Mouse (Mus musculus) frontal cortex, postnatal 14 days (tissue): ENCODE data around the gene Thada.
A peak's percentile ranks its signal among the peaks of the same experiment; 100 is the strongest.
"Not testable (repeated sequence)": the region's sequence is repeated elsewhere in the genome, so short reads cannot be mapped to it uniquely, and the experiment has no call there.

Experiments
- DNase-seq, 2 experiments: peaks; one replicate each; pipeline ENCODE4 v3.0.0; 2022; ENCODE audit warnings: low spot score in 2 of 2

The Thada gene

GRCm38 (mm10) chr17:84218841-84219240 lies 247.2 kb downstream of the Thada start:
- not testable (repeated sequence) for DNase-seq

- DNase-seq: no peak
Observed at GRCm38 (mm10) chr17:84217696-84218095, 248.3 kb downstream of the Thada start.

- no peak for DNase-seq
Observed at GRCm38 (mm10) chr17:84215264-84215960, 250.6 kb downstream of the Thada start.

- no peak for DNase-seq
Observed at GRCm38 (mm10) chr17:84213464-84213863, 252.5 kb downstream of the Thada start.

- no peak for DNase-seq
Observed at GRCm38 (mm10) chr17:84207611-84208010, 258.4 kb downstream of the Thada start.

- DNase-seq: no peak
Observed at GRCm38 (mm10) chr17:84206239-84206638, 259.8 kb downstream of the Thada start.

GRCm38 (mm10) chr17:84204962-84205361 lies 261.0 kb downstream of the Thada start:
- no peak for DNase-seq

- DNase-seq: no peak
Observed at GRCm38 (mm10) chr17:84203340-84203739, 262.7 kb downstream of the Thada start.

GRCm38 (mm10) chr17:84201183-84201582 lies 264.8 kb downstream of the Thada start:
- no peak for DNase-seq

GRCm38 (mm10) chr17:84197912-84198344 lies 268.1 kb downstream of the Thada start:
- DNase-seq: no peak

- no peak for DNase-seq
Observed at GRCm38 (mm10) chr17:84196329-84196728, 269.7 kb downstream of the Thada start.

- DNase-seq: no peak
Observed at GRCm38 (mm10) chr17:84195835-84196234, 270.2 kb downstream of the Thada start.

GRCm38 (mm10) chr17:84195003-84195395 lies 271.0 kb downstream of the Thada start:
- no peak for DNase-seq

- no peak for DNase-seq
Observed at GRCm38 (mm10) chr17:84194282-84195002, 271.6 kb downstream of the Thada start.

- no peak for DNase-seq
Observed at GRCm38 (mm10) chr17:84193411-84193810, 272.6 kb downstream of the Thada start.

GRCm38 (mm10) chr17:84191946-84192345 lies 274.1 kb downstream of the Thada start:
- no peak for DNase-seq

GRCm38 (mm10) chr17:84190885-84191284 lies 275.1 kb downstream of the Thada start:
- DNase-seq: peak in 1 of 2 experiments; percentile 75

GRCm38 (mm10) chr17:84189127-84189854 lies 276.7 kb downstream of the Thada start:
- no peak for DNase-seq

- DNase-seq: peak; percentile 68 to 78
Observed at GRCm38 (mm10) chr17:84188374-84188961, 277.5 kb downstream of the Thada start.

GRCm38 (mm10) chr17:84187727-84188373 lies 278.2 kb downstream of the Thada start, which contains the start of gene Zfp36l2:
Gene Zfp36l2, minus strand, starts transcription at chr17:84187947.
- peak; percentile 84 to 85 for DNase-seq

- DNase-seq: not testable (repeated sequence)
Observed at GRCm38 (mm10) chr17:84187264-84187663, 278.7 kb downstream of the Thada start.
